Mouse (Mus musculus): ENCODE measurements around the gene Tmem191c. TPM values are rescaled to one million over a fixed set of nuclear protein-coding genes. Genes with fewer than 3 reads are reported as not detected.

Gene Tmem191c
- 7.9 TPM for polyA plus RNA-seq (2015; fragmentation: Illumina TruSeq; extraction: RNeasy Lipid Tissue Mini Kit (QIAGEN cat#74804); ENCODE audit: insufficient read depth, low replicate concordance)

DNA sequence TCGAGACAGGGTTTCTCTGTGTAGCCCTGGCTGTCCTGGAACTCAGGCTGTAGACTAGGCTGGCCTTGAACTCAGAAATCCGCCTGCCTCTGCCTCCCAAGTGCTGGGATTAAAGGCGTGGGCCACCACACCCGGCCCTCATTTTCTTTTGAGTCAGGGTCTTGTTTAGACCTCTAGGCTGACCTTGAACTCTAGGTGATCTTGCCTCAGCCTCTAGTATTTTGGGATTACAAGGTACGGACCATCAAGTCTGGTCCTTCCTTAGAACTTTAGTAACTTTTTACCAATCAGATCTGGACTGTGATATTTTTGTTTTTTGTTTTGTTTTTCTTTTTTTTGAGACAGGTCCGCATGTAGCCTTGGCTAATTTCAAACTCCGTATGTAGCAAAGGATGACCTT is at the start of gene Tmem191c:
TSS of gene Tmem191c (plus strand) at position 357 of the 400 bp plus-strand sequence.

DNA sequence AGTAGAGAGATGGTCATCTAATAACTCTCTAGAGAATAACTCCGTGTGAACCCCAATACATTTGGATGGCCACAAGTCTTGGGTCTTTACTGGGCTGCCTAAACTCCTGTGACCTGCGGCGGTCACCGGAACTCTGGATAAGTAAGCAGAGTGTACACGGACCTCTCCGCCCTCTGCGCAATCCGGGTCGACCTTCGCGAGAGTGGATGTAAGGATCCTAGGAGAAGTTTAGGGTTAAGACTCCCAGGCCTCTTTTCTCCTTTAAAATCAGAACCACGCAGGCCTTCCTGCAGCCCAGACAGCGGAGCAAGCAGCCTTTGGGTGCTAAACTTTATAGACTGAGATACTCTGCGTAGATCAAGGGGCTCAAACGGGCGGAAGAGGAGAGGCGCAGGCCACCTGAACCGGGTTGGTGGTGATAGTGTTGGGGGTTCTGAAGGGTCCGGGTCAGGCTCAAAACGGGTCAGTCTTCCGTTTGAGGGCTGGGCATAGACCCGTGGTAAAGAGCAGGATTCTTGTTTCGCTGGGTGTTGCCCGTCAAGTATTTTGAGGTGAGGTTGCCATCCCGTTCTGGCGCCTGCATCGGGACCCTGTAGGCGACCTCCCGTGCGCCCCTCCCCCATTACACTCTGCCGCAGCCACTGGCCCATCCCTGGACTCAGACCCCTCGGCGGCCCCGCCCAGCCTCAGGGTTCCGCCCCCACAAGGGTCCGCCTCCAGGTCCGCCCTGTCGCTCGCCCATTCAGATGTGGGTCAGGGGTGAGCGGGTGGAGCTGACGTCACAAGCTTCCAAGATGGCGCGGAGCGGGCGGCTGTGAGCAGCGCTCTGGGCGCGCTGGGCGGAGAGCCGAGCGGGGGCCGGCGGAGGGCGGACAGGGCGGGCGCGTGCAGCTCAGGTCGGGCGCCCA is 42.8 kb upstream of the Tmem191c start, which contains the start of gene Hic2:
TSS of gene Hic2 (plus strand) at position 779 of the 908 bp plus-strand sequence.

DNA sequence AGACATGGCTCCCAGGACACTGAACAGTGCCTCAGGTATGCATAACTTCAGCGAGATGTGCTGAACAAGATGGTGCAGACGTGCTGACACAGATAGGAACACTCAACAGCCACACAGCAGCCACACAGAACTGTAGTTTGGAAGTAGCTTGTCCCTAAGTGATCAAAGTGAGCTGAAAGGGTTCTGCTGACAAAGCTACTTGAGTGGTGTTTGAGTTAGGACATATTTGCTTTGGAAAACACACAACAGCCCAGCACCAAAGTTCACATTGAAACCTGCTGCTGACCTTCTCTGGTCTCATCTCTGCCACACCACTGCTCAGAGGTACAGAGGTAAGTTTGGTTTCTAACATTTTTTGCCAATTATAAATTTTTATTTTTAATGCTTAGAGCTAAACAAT is 55.2 kb downstream of the Tmem191c start, which contains the start of gene Serpind1:
TSS of gene Serpind1 (plus strand) at position 256 of the 400 bp plus-strand sequence.

Other genes starting within 250 kb of the Tmem191c start
- 0.62 TPM for gene Ypel1, start 206.4 kb upstream of the Tmem191c start, polyA plus RNA-seq (2015; fragmentation: Illumina TruSeq; extraction: RNeasy Lipid Tissue Mini Kit (QIAGEN cat#74804); ENCODE audit: insufficient read depth, low replicate concordance)
- gene Ppil2, start 164.8 kb upstream of the Tmem191c start, polyA plus RNA-seq (2015; fragmentation: Illumina TruSeq; extraction: RNeasy Lipid Tissue Mini Kit (QIAGEN cat#74804); ENCODE audit: insufficient read depth, low replicate concordance), result 141 TPM
- gene 2610318N02Rik, start 150.9 kb upstream of the Tmem191c start, polyA plus RNA-seq (2015; fragmentation: Illumina TruSeq; extraction: RNeasy Lipid Tissue Mini Kit (QIAGEN cat#74804); ENCODE audit: insufficient read depth, low replicate concordance), result 5.1 TPM
- 43.7 TPM for gene Sdf2l1, start 143.7 kb upstream of the Tmem191c start, polyA plus RNA-seq (2015; fragmentation: Illumina TruSeq; extraction: RNeasy Lipid Tissue Mini Kit (QIAGEN cat#74804); ENCODE audit: insufficient read depth, low replicate concordance)
- gene Ydjc, start 131.5 kb upstream of the Tmem191c start, polyA plus RNA-seq (2015; fragmentation: Illumina TruSeq; extraction: RNeasy Lipid Tissue Mini Kit (QIAGEN cat#74804); ENCODE audit: insufficient read depth, low replicate concordance), result 2.1 TPM
- gene Ccdc116, start 128.8 kb upstream of the Tmem191c start, polyA plus RNA-seq (2015; fragmentation: Illumina TruSeq; extraction: RNeasy Lipid Tissue Mini Kit (QIAGEN cat#74804); ENCODE audit: insufficient read depth, low replicate concordance), result 1.4 TPM
- 194 TPM for gene Ube2l3, start 73.4 kb upstream of the Tmem191c start, polyA plus RNA-seq (2015; fragmentation: Illumina TruSeq; extraction: RNeasy Lipid Tissue Mini Kit (QIAGEN cat#74804); ENCODE audit: insufficient read depth, low replicate concordance)
- 0.04 TPM for gene Rimbp3, start 67.5 kb upstream of the Tmem191c start, polyA plus RNA-seq (2015; fragmentation: Illumina TruSeq; extraction: RNeasy Lipid Tissue Mini Kit (QIAGEN cat#74804); ENCODE audit: insufficient read depth, low replicate concordance)
- gene Hic2, start 42.5 kb upstream of the Tmem191c start, polyA plus RNA-seq (2015; fragmentation: Illumina TruSeq; extraction: RNeasy Lipid Tissue Mini Kit (QIAGEN cat#74804); ENCODE audit: insufficient read depth, low replicate concordance), result 1.0 TPM
- gene Serpind1, start 55.3 kb downstream of the Tmem191c start, polyA plus RNA-seq (2015; fragmentation: Illumina TruSeq; extraction: RNeasy Lipid Tissue Mini Kit (QIAGEN cat#74804); ENCODE audit: insufficient read depth, low replicate concordance), result 0.11 TPM
- 84.8 TPM for gene Snap29, start 129.9 kb downstream of the Tmem191c start, polyA plus RNA-seq (2015; fragmentation: Illumina TruSeq; extraction: RNeasy Lipid Tissue Mini Kit (QIAGEN cat#74804); ENCODE audit: insufficient read depth, low replicate concordance)
- gene Pi4ka, start 130.2 kb downstream of the Tmem191c start, polyA plus RNA-seq (2015; fragmentation: Illumina TruSeq; extraction: RNeasy Lipid Tissue Mini Kit (QIAGEN cat#74804); ENCODE audit: insufficient read depth, low replicate concordance), result 96.5 TPM
- 51.0 TPM for gene Crkl, start 175.9 kb downstream of the Tmem191c start, polyA plus RNA-seq (2015; fragmentation: Illumina TruSeq; extraction: RNeasy Lipid Tissue Mini Kit (QIAGEN cat#74804); ENCODE audit: insufficient read depth, low replicate concordance)
- not detected for gene Aifm3, start 213.5 kb downstream of the Tmem191c start, polyA plus RNA-seq (2015; fragmentation: Illumina TruSeq; extraction: RNeasy Lipid Tissue Mini Kit (QIAGEN cat#74804); ENCODE audit: insufficient read depth, low replicate concordance)
- gene Lztr1, start 232.6 kb downstream of the Tmem191c start, polyA plus RNA-seq (2015; fragmentation: Illumina TruSeq; extraction: RNeasy Lipid Tissue Mini Kit (QIAGEN cat#74804); ENCODE audit: insufficient read depth, low replicate concordance), result 43.9 TPM